Mouse (Mus musculus): ENCODE results near the gene Fam20a.

DNA sequence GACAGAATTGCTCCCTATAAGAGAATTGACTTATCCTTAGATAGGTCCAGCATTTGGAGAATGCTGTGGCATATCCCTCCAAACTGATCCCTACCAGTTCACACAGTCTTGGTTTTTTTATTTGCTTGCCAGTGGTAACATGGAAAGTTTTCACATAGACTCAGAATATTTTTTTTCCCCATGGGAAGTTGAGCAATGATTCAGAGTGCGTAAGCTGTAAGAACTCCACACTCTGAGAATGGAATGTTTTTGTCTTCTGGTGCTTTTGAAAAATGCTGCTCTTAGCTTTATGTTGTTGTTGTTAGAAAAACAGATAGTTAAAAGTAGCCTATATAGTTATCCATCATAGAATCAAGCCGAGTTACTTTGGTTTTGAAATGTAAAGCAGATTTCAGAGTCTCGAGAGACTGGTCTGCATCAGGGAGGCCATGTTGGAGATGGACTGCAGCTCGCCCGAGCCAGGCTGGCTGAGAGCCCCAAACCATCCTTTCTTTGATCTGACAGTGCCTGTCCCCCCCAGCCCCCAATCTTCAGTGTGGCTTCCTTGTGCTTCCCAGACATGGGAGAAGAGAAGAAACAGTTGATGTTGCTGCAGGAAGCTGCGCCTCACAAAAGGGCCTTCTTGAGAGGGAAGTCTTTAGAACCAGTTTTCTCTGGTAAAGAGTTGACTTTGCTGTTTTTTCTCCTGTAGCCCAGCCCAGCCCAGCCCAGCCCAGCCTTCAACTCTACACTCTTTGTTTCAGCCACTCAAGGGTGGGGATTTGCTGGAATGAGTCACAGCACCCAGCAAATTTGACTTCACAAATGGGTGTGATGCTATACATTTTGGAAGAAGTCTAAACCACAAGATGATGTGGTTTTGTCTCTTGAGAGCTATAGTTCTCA lies 50.7 kb downstream of the Fam20a start:
- TF ChIP-seq POLR2A (IDR thresholded peaks at IDR 0.05; ENCODE audit: low read depth, low read length): no peak
- TF ChIP-seq CTCF (IDR thresholded peaks at IDR 0.05; ENCODE audit: extremely low read depth, insufficient read length, insufficient replicate concordance, low read depth, low read length): no peak

Measured in small intestine, adult 2 months (tissue).